Mouse (Mus musculus) C2C12 (cell line): Measurements from ENCODE around the gene Rtn2. TPM values are rescaled to one million over a fixed set of nuclear protein-coding genes. Genes with fewer than 3 reads are reported as not detected.
A peak's percentile ranks its signal among the peaks of the same experiment; 100 is the strongest.

Experiments
- H3K27me3 ChIP-seq: one replicate; pipeline ENCODE4 v1.6.1; 2011; ENCODE audit not compliant: control insufficient read depth, insufficient read depth, insufficient read length
- H3K36me3 ChIP-seq: one replicate; pipeline ENCODE4 v1.6.1; 2011; ENCODE audit not compliant: control insufficient read depth, insufficient read depth
- H3K4me3 ChIP-seq: one replicate; pipeline ENCODE4 v1.5.1; 2011; ENCODE audit warnings: mild to moderate bottlenecking, control low read depth; ENCODE audit not compliant: poor library complexity, insufficient read depth, severe bottlenecking
- H3K79me2 ChIP-seq: one replicate; pipeline ENCODE4 v1.6.1; 2011; ENCODE audit not compliant: control insufficient read depth, insufficient read depth
- H3K79me3 ChIP-seq: one replicate; pipeline ENCODE4 v1.6.1; 2011; ENCODE audit warnings: low read depth, control low read depth
- H3ac ChIP-seq: one replicate; pipeline ENCODE3; 2011; ENCODE audit warnings: low read depth; ENCODE audit not compliant: control insufficient read depth, insufficient read length
- CEBPB ChIP-seq: IDR thresholded peaks from one replicate; pipeline ENCODE4 v1.6.1; 2011; ENCODE audit warnings: low read depth, mild to moderate bottlenecking, control low read depth, moderate library complexity
- CTCF ChIP-seq: IDR thresholded peaks from one replicate; pipeline ENCODE4 v1.5.1; 2011; ENCODE audit not compliant: control insufficient read depth, insufficient read depth, insufficient read length
- FOSL1 ChIP-seq: IDR thresholded peaks from one replicate; pipeline ENCODE4 v1.8.0; 2011; ENCODE audit warnings: mild to moderate bottlenecking, low read length; ENCODE audit not compliant: poor library complexity, insufficient read depth, severe bottlenecking
- MAX ChIP-seq: IDR thresholded peaks from one replicate; pipeline ENCODE4 v1.6.1; 2011; ENCODE audit warnings: mild to moderate bottlenecking, control low read depth
- MYOD1 ChIP-seq: IDR thresholded peaks from one replicate; pipeline ENCODE4 v1.6.1; 2011; ENCODE audit warnings: low read depth; ENCODE audit not compliant: control insufficient read depth, insufficient read length
- MYOG ChIP-seq: IDR thresholded peaks from one replicate; pipeline ENCODE4 v1.6.1; 2011; ENCODE audit not compliant: control insufficient read depth, insufficient read length; ENCODE audit errors: extremely low read depth
- USF1 ChIP-seq: IDR thresholded peaks from one replicate; pipeline ENCODE4 v1.6.1; 2011; ENCODE audit warnings: low read depth, mild to moderate bottlenecking, control low read depth, moderate library complexity
- polyA plus RNA-seq: library from polyadenylated mRNA; unstranded; fragments of >200 nt; fragmentation: generic; extraction: Trizol; gene quantifications from one replicate; pipeline ENCODE4 v1.2.1, GENCODE M21; 2012; ENCODE audit warnings: missing spikeins

The Rtn2 gene
- polyA plus RNA-seq, 1 experiment: 107 TPM

DNA sequence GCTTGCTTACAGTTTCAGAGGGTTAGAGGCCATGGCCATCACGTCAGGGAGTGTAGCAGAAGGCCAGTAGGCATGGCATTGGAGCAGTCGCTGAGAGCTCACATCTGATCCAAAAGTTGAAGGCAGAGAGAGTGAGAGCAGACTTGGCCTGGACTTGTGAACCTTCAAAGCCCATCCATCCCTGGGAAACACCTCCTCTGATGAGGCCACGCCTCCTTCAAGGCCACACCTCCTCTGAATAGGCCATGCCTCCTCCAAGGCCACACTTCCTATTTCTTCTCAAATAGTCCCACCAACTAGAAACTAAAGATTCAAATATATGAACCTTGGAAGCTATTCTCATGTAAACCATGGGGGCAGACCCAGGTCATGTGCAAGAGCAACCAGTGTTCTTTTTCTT lies 53.2 kb downstream of the Rtn2 start:
- H3K27me3 ChIP-seq: no peaks in the 10 kb centered on the region
- H3K36me3 ChIP-seq: no peaks in the 10 kb centered on the region
- H3K4me3 ChIP-seq: no peak overlapping the region
- no peak overlapping the region for H3ac ChIP-seq
- peaks cover 25% of the 10 kb centered on the region for H3K79me2 ChIP-seq
- TF ChIP-seq CEBPB: no peak
- TF ChIP-seq USF1: no peak
- TF ChIP-seq MYOG: no peak
- TF ChIP-seq MAX: no peak
- TF ChIP-seq MYOD1: no peak
- peaks cover 2% of the 10 kb centered on the region for H3K79me3 ChIP-seq

DNA sequence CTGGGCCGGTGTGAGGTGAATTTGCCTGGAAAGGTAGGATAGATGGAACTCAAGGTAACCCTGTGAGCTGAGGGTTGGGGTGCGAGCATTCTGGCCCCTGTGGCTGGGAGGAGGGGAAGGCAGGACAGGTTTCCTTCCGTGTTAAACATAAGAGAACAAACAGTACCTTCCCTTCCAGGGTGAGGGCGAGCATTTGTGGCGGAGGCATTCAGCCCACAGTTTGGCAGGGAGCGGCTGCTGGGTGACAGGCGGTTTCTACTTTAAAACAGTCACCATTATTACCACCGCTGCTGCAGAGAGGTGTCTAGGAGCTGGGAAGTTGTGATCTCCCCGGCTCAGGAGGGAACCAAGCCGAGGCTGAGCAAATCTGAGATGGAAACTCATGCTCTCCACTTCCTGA lies 54.7 kb downstream of the Rtn2 start:
- TF ChIP-seq MYOD1: no peak
- TF ChIP-seq CTCF: no peak
- no peak for TF ChIP-seq MAX
- TF ChIP-seq CEBPB: no peak
- no peak for TF ChIP-seq FOSL1
- no peak overlapping the region for H3K4me3 ChIP-seq
- H3K79me3 ChIP-seq: peaks cover 2% of the 10 kb centered on the region
- H3K79me2 ChIP-seq: peaks cover 25% of the 10 kb centered on the region
- no peaks in the 10 kb centered on the region for H3K36me3 ChIP-seq
- H3K27me3 ChIP-seq: no peaks in the 10 kb centered on the region
- H3ac ChIP-seq: no peak overlapping the region

DNA sequence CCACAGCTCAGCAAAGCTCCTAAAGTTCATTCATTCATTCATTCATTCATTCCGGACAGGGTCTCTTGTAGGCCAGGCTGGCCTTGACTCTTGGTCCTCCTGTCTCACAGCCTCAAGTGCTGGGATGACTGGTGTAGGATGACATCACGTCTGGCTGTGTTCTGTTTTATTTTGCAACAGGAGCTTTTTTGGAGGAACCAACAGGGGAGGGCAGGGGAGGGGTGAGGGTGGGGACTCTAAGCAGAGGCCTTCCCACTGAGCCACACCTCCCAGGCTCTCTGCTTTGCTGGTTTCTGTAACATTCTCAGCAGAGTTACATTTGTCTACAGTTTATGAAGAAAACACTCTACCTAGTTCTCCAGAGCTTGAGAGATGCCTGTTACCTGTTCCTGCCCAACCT lies 55.6 kb downstream of the Rtn2 start:
- Histone ChIP-seq H3K36me3 (no peaks in the 10 kb centered on the region), H3ac (no peak overlapping the region), H3K79me3 (peaks cover 2% of the 10 kb centered on the region), H3K4me3 (no peak overlapping the region), H3K79me2 (peaks cover 25% of the 10 kb centered on the region), H3K27me3 (no peaks in the 10 kb centered on the region)
- TF ChIP-seq CTCF (no peak), MYOG (no peak), FOSL1 (no peak), MAX (no peak), USF1 (no peak), MYOD1 (no peak), CEBPB (no peak)

DNA sequence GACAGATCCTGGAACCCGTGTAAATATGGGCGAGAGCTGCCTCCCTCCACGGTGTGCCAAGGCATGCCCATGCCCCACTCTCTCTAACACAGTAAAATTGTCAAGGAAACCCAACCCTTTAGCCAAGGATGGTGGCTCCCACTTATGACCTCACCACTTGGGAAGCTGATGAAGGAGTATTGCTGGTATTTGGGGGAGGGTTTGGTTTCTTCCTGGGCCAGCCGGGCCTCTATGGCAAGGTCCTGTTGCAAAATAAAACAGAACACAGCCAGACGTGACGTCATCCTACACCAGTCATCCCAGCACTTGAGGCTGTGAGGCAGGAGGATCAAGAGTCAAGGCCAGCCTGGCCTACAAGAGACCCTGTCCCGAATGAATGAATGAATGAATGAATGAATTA lies 56.2 kb downstream of the Rtn2 start:
- Histone ChIP-seq H3K4me3 (no peak overlapping the region), H3K79me3 (peaks cover 2% of the 10 kb centered on the region), H3K79me2 (peaks cover 21% of the 10 kb centered on the region), H3K36me3 (no peaks in the 10 kb centered on the region), H3ac (peak overlapping the region; percentile 3), H3K27me3 (no peaks in the 10 kb centered on the region)
- TF ChIP-seq MAX: no peak
- TF ChIP-seq MYOD1: no peak
- TF ChIP-seq CEBPB: peak; percentile 30
- no peak for TF ChIP-seq FOSL1

GRCm38 (mm10) chr7:19341250-19341649 lies 58.8 kb downstream of the Rtn2 start:
- H3K4me3 ChIP-seq: no peak overlapping the region

GRCm38 (mm10) chr7:19341761-19342409 lies 59.5 kb downstream of the Rtn2 start:
- Histone ChIP-seq H3K79me3 (peaks cover 10% of the 10 kb centered on the region), H3ac (peak overlapping the region; percentile 29), H3K4me3 (peak overlapping the region; percentile 6), H3K79me2 (peaks cover 17% of the 10 kb centered on the region), H3K27me3 (no peaks in the 10 kb centered on the region), H3K36me3 (no peaks in the 10 kb centered on the region)
- TF ChIP-seq CEBPB: no peak
- no peak for TF ChIP-seq FOSL1
- no peak for TF ChIP-seq MYOG
- peak; percentile 73 for TF ChIP-seq MAX
- no peak for TF ChIP-seq USF1
- no peak for TF ChIP-seq MYOD1
- TF ChIP-seq CTCF: no peak

More at GRCm38 (mm10) chr7:19341250-19341649, 58.8 kb downstream of the Rtn2 start:
- H3K27me3 ChIP-seq: no peaks in the 10 kb centered on the region
- H3K79me2 ChIP-seq: peaks cover 11% of the 10 kb centered on the region
- H3ac ChIP-seq: no peak overlapping the region
- H3K36me3 ChIP-seq: no peaks in the 10 kb centered on the region
- H3K79me3 ChIP-seq: peaks cover 5% of the 10 kb centered on the region
- TF ChIP-seq USF1: no peak
- TF ChIP-seq MAX: no peak
- TF ChIP-seq CEBPB: no peak
- no peak for TF ChIP-seq FOSL1
- no peak for TF ChIP-seq CTCF
- no peak for TF ChIP-seq MYOG
- TF ChIP-seq MYOD1: no peak
